In genomic region chr11:76543300-76543699, GRCm38 (mm10) we compare ENCODE assay signal across 19 mouse cellular contexts.
DNase-seq lines count a peak whose midpoint lies in the region; TF ChIP-seq lines count a peak whose summit lies in the region.
"Had no signal": no experiment of that assay in that cellular context is flagged by ENCODE, and none has a peak within 500 bp of the region (broad histone marks: within the 10 kb centered on the region; RNA-seq: fewer than 3 reads in every experiment).

No protein-coding gene starts in this region.

- DNase-seq in adrenal gland, adult 2 months: peak; percentile 80
- DNase-seq in adrenal gland, postnatal 25 days: no peak
- no peak for DNase-seq in testis, postnatal 14 days (ENCODE audit: low spot score)
- DNase-seq in adrenal gland, postnatal 10 days: peak; percentile 37
- no peak for DNase-seq in right cerebral cortex, adult 18-20 months
- no peak for DNase-seq in spleen, postnatal 14 days (ENCODE audit: low spot score in 2 of 2)
- DNase-seq: cerebellum, adult 11-12 months; cerebellum, adult 9-10 months; cerebellum, postnatal 36 days; forebrain, postnatal 0 days; gastrocnemius, postnatal 25 days; kidney, adult 11 months had no signal

- H3K36me3 ChIP-seq in testis, adult 2 months (ENCODE audit: control insufficient read depth, insufficient read depth, low read length): no peaks in the 10 kb centered on the region
- H3K36me3 ChIP-seq: embryonic facial prominence, embryonic 13.5 days; hindbrain, embryonic 13.5 days had no signal

- H3K4me1 ChIP-seq in testis, adult 2 months (ENCODE audit: control insufficient read depth, insufficient read depth, low read length): no peaks in the 10 kb centered on the region
- H3K4me1 ChIP-seq in olfactory bulb, adult 2 months (ENCODE audit: control insufficient read depth, insufficient read depth, low read length): peaks cover 20% of the 10 kb centered on the region
- H3K4me1 ChIP-seq: heart, embryonic 13.5 days had no signal

- 70% methylated on average over 5 of the region's 5 CpGs for WGBS in olfactory bulb, adult 2 months

- H3K4me3 ChIP-seq in testis, adult 2 months (ENCODE audit: control insufficient read depth, low read depth, low read length): no peak overlapping the region
- no peak overlapping the region for H3K4me3 ChIP-seq in olfactory bulb, adult 2 months (ENCODE audit: insufficient read depth, low read depth, low read length)
- H3K4me3 ChIP-seq: embryonic facial prominence, embryonic 13.5 days; forebrain, embryonic 13.5 days; heart, embryonic 13.5 days; hindbrain, embryonic 13.5 days had no signal

- TF ChIP-seq CTCF in testis, adult 2 months (IDR thresholded peaks at IDR 0.05; ENCODE audit: control insufficient read depth, insufficient read depth, insufficient replicate concordance, low read depth, low read length): no peak
- TF ChIP-seq CTCF in olfactory bulb, adult 2 months (IDR thresholded peaks at IDR 0.05; ENCODE audit: insufficient read depth, low read depth, low read length): no peak

- H3K27me3 ChIP-seq in testis, adult 2 months (ENCODE audit: control insufficient read depth, insufficient read depth, low read length): no peaks in the 10 kb centered on the region
- H3K27me3 ChIP-seq: embryonic facial prominence, embryonic 13.5 days; forebrain, embryonic 13.5 days; heart, embryonic 13.5 days; hindbrain, embryonic 13.5 days had no signal

- H3K27ac ChIP-seq in testis, adult 2 months (ENCODE audit: control insufficient read depth, insufficient read depth, low read depth, low read length): 0 out of 2 replicates have a peak overlapping the region, but pooled peaks have one; percentile 19
- peak overlapping the region; percentile 49 for H3K27ac ChIP-seq in olfactory bulb, adult 2 months (ENCODE audit: insufficient read depth, low read depth, low read length)
- H3K27ac ChIP-seq: embryonic facial prominence, embryonic 13.5 days; forebrain, embryonic 13.5 days; heart, embryonic 13.5 days; hindbrain, embryonic 13.5 days; hindbrain, postnatal 0 days had no signal

- TF ChIP-seq POLR2A in testis, adult 2 months (IDR thresholded peaks at IDR 0.05; ENCODE audit: control insufficient read depth, low read depth, low read length): no peak
- no peak for TF ChIP-seq POLR2A in olfactory bulb, adult 2 months (IDR thresholded peaks at IDR 0.05; ENCODE audit: insufficient read depth, low read depth, low read length)

Comparison
In these comparisons a context has a peak if more than half of its experiments do, and no peak if none do; other contexts are left out.
1. DNase-seq: peak in adrenal gland, adult 2 months (single experiment) and adrenal gland, postnatal 10 days (single experiment); none in adrenal gland, postnatal 25 days (single experiment), testis, postnatal 14 days (single experiment), right cerebral cortex, adult 18-20 months (single experiment) and spleen, postnatal 14 days (0 of 2).